Mouse (Mus musculus) midbrain, embryonic 11.5 days (tissue): ENCODE measurements around the gene Cln5. TPM values are rescaled to one million over a fixed set of nuclear protein-coding genes. Genes with fewer than 3 reads are reported as not detected.

Experiments
- ATAC-seq: fragments of 200-750 bp; cut with Nextera tagmentation; 2 replicates; pipeline ENCODE4 v1.8.0; 2017; ENCODE audit warnings: moderate TSS enrichment, moderate library complexity; ENCODE audit not compliant: low FRiP score
- DNase-seq: peaks from one replicate; pipeline ENCODE4 v3.0.0; 2015; ENCODE audit warnings: low spot score; ENCODE audit errors: missing footprints
- H3K27ac ChIP-seq: fragments of 300-500 bp; sonication (generic); 2 replicates; pipeline ENCODE4 v1.5.1; 2014; ENCODE audit warnings: low read depth, low read length
- H3K27me3 ChIP-seq: fragments of 300-500 bp; sonication (generic); 2 replicates; pipeline ENCODE4 v1.6.1; 2014; ENCODE audit warnings: mild to moderate bottlenecking, low read length, moderate library complexity, mixed read lengths; ENCODE audit not compliant: control insufficient read depth, insufficient read depth
- H3K36me3 ChIP-seq: fragments of 300-500 bp; sonication (generic); 2 replicates; pipeline ENCODE4 v1.6.1; 2014; ENCODE audit warnings: mild to moderate bottlenecking, low read length, moderate library complexity, mixed read lengths; ENCODE audit not compliant: control insufficient read depth, insufficient read depth
- H3K4me1 ChIP-seq: fragments of 300-500 bp; sonication (generic); 2 replicates; pipeline ENCODE4 v1.6.1; 2014; ENCODE audit warnings: low read length; ENCODE audit not compliant: control insufficient read depth, insufficient read depth
- H3K4me2 ChIP-seq: fragments of 300-500 bp; sonication (generic); 2 replicates; pipeline ENCODE4 v1.6.1; 2014; ENCODE audit warnings: mild to moderate bottlenecking, moderate library complexity
- H3K4me3 ChIP-seq: fragments of 300-500 bp; sonication (generic); 2 replicates; pipeline ENCODE4 v1.5.1; 2014; ENCODE audit warnings: low read depth, low read length
- H3K9ac ChIP-seq: fragments of 300-500 bp; sonication (generic); 2 replicates; pipeline ENCODE4 v1.6.1; 2014; ENCODE audit warnings: low read length
- H3K9me3 ChIP-seq: fragments of 300-500 bp; sonication (generic); 2 replicates; pipeline ENCODE4 v1.6.1; 2016; ENCODE audit warnings: low read length; ENCODE audit not compliant: control insufficient read depth
- WGBS: fragments of 180-500 bp; shearing (Covaris S2); extraction: QIAGEN DNeasy Blood & Tissue Kit; methylation state at CpG from one replicate; pipeline ENCODE4 v1.1.7; 2014; 5-methylcytosine and 5-hydroxymethylcytosine counted together
- polyA plus RNA-seq: library from polyadenylated mRNA; unstranded; fragments of >200 nt; fragmentation: Nextera tagmentation; extraction: Ambion mirVana; gene quantifications from 2 replicates; pipeline ENCODE4 v1.2.1, GENCODE M21; 2014

Gene Cln5
- polyA plus RNA-seq, 1 experiment from 2014 or later, result 27.1 TPM

DNA sequence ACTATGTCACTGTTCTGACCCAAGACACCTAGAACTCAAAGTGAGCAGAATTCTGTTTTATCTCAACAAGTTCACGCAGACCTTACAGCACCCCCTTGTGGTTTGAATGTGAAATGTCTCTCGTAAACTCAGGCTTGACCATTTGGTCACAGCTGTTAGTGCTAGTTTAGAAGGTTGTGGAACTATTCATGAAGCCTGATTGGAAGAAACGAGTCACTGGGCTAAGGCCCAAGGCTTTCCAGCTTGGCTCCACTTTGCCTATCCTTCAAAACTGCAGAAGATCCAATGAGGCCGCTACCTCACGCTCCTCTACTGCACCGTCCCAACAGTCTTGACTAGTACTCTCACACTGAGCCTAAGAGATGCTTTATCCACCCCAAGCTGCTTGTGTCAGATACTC lies 18.6 kb downstream of the Cln5 start:
- Histone ChIP-seq H3K27me3 (no peaks in the 10 kb centered on the region), H3K9ac (no peak overlapping the region), H3K4me1 (no peaks in the 10 kb centered on the region), H3K36me3 (peaks cover 3% of the 10 kb centered on the region; the same call in 1 of the 2 replicates), H3K9me3 (no peaks in the 10 kb centered on the region), H3K27ac (no peak overlapping the region), H3K4me2 (no peak overlapping the region), H3K4me3 (no peak overlapping the region)
- DNase-seq (peak; percentile 96), ATAC-seq (peak; percentile 30; the same call in 1 of the 2 replicates)
- 74% methylated on average over 6 of the region's 6 CpGs for WGBS

DNA sequence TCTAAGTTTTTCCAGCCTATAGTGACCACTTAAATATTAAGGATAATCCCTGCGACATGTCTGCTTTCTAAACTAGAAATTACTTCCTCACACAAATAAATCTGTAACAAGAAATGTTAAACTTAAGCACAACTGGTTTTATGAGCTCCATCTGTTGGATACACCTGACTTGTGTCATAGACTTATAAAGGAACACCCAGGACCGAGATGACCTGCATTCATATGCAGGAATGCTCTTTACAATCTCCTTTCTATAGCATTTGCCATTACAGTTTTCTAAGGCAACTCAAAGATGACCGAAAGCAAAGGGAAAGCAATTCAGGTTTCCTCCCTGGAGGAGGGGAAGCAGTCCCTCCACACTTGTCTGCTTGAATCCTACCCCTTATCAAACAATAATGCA lies 23.2 kb downstream of the Cln5 start:
- Histone ChIP-seq H3K9me3 (no peaks in the 10 kb centered on the region), H3K36me3 (peaks cover 3% of the 10 kb centered on the region; the same call in 1 of the 2 replicates), H3K4me1 (peaks cover 8% of the 10 kb centered on the region; the same call in 1 of the 2 replicates), H3K27ac (no peak overlapping the region), H3K9ac (no peak overlapping the region), H3K27me3 (no peaks in the 10 kb centered on the region), H3K4me3 (no peak overlapping the region), H3K4me2 (no peak overlapping the region)
- DNase-seq (peak; percentile 67), ATAC-seq (no peak)
- WGBS, result 89% methylated on average over 3 of the region's 3 CpGs

DNA sequence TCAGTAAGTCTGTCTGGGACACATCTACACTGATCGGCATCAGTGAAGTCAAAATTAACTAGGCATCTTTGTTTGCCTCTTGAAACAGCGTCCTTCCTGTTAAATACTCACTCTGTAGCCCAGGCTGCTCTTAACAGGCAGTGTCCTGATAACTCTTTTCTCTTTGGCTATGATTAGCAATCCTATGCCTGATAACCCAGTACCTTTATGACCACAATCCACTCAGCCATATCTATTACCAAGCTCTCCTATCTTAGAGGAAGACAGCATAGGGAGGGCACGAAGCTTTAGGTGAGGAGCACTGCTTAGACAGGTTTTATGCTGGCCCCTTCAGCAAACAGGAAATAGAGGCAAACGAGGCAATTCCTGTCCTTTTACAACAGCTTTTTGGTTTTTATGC lies 23.7 kb downstream of the Cln5 start:
- Histone ChIP-seq H3K27ac (no peak overlapping the region), H3K36me3 (peaks cover 2% of the 10 kb centered on the region; the same call in 1 of the 2 replicates), H3K4me3 (no peak overlapping the region), H3K9me3 (no peaks in the 10 kb centered on the region), H3K9ac (no peak overlapping the region), H3K4me2 (no peak overlapping the region), H3K27me3 (no peaks in the 10 kb centered on the region), H3K4me1 (peaks cover 8% of the 10 kb centered on the region; the same call in 1 of the 2 replicates)
- ATAC-seq (no peak), DNase-seq (peak; percentile 33)
- WGBS, result 91% methylated on average over 4 of the region's 4 CpGs

DNA sequence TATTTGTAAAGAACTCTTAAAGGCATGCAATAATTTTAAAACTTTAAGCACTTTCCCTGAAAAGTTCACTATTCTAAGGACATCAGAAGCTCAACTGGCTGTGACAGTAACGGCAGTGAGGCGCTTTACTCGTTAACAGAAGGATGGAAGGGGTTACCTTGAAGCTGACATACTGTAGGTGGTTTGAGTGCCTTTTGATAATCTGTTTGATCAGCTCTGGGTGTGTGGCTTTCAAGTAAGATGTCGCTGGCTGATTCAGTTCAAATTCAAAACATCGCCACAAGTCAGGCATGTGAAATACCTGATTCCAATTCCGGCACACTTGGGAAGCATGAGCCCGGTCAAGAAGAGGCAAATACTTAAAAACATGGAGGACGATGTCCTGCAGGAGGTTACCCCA lies 25.0 kb downstream of the Cln5 start:
- Histone ChIP-seq H3K4me2 (no peak overlapping the region), H3K27ac (no peak overlapping the region), H3K27me3 (no peaks in the 10 kb centered on the region), H3K4me3 (no peak overlapping the region), H3K9ac (no peak overlapping the region), H3K9me3 (no peaks in the 10 kb centered on the region), H3K36me3 (no peaks in the 10 kb centered on the region), H3K4me1 (peaks cover 8% of the 10 kb centered on the region; the same call in 1 of the 2 replicates)
- WGBS, result 95% methylated on average over 8 of the region's 8 CpGs
- ATAC-seq (no peak), DNase-seq (peak; percentile 21)

DNA sequence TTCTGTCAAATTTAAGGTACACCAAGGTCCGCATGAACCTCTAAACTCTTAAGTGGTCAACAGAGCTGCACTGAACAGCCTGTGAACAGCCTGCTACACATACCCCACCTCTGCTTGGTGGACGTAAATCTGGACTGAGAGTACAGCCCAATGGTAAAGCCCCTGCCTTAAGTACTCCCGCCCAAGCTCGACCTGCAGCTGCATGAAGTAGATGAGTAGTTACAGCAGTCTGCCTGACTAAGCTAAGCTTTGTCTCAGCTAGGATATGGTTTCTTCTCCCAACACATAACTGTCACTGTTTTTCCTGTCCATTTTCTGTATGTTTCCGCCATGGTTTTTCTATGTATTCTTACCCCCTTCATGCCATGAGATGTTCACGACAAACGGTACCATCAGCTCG lies 25.8 kb downstream of the Cln5 start:
- Histone ChIP-seq H3K9ac (no peak overlapping the region), H3K27me3 (no peaks in the 10 kb centered on the region), H3K4me1 (peaks cover 8% of the 10 kb centered on the region; the same call in 1 of the 2 replicates), H3K9me3 (no peaks in the 10 kb centered on the region), H3K27ac (no peak overlapping the region), H3K4me3 (no peak overlapping the region), H3K4me2 (no peak overlapping the region), H3K36me3 (no peaks in the 10 kb centered on the region)
- 90% methylated on average over 8 of the region's 8 CpGs for WGBS
- ATAC-seq (no peak), DNase-seq (peak; percentile 82)

DNA sequence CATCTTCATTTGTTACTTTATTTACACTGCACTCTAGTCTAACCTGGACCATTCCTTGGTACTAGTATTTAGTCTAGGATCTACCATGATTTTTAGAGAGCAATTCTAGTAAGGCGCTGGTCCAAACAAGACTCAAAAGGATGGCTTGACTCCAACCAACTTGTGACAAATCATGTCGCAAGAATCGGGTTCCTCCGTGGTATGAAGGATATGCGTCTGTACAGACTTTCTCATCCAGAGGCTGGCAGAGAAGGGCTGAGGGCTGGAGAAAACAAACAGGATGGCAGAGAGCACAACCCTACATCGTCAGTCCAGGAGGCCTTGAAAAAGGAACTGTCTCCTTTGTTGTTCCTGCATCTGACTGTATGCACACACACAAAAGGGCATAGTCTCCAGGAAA lies 26.6 kb downstream of the Cln5 start:
- no peaks in the 10 kb centered on the region for H3K36me3 ChIP-seq
- no peaks in the 10 kb centered on the region for H3K9me3 ChIP-seq
- peaks cover 8% of the 10 kb centered on the region; the same call in 1 of the 2 replicates for H3K4me1 ChIP-seq
- H3K9ac ChIP-seq, result no peak overlapping the region
- no peak for ATAC-seq
- no peak overlapping the region for H3K4me2 ChIP-seq
- no peak overlapping the region for H3K27ac ChIP-seq
- no peak overlapping the region for H3K4me3 ChIP-seq
- peak; percentile 39 for DNase-seq
- no peaks in the 10 kb centered on the region for H3K27me3 ChIP-seq
- 87% methylated on average over 6 of the region's 6 CpGs for WGBS

DNA sequence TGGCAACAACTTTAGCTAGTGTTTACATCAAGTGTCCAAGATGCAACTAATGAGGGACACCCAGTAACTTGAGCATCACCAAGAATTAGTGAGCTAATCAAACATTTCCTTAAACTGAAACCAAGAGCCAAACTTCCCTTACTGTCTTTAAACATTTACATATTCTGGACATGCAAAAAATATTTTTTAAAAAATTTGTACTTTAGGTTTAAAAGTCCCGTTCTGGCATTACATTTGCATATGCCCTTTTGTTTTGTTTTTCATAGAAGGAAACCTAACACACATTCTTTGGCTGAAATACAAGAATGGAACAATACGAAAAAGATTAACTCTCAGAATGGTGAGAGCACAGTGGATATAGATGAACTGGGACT lies 28.2 kb downstream of the Cln5 start:
- peak overlapping the region; percentile 93 for H3K4me3 ChIP-seq
- no peaks in the 10 kb centered on the region for H3K27me3 ChIP-seq
- WGBS, result 3% methylated on average over 2 of the region's 2 CpGs
- H3K4me2 ChIP-seq, result peak overlapping the region; percentile 63
- H3K4me1 ChIP-seq, result peaks cover 8% of the 10 kb centered on the region; the same call in 1 of the 2 replicates
- H3K9me3 ChIP-seq, result no peaks in the 10 kb centered on the region
- ATAC-seq, result no peak
- peak overlapping the region; percentile 99 for H3K9ac ChIP-seq
- H3K27ac ChIP-seq, result 0 out of 2 replicates have a peak overlapping the region, but pooled peaks have one; percentile 98
- no peaks in the 10 kb centered on the region for H3K36me3 ChIP-seq
- no peak for DNase-seq

DNA sequence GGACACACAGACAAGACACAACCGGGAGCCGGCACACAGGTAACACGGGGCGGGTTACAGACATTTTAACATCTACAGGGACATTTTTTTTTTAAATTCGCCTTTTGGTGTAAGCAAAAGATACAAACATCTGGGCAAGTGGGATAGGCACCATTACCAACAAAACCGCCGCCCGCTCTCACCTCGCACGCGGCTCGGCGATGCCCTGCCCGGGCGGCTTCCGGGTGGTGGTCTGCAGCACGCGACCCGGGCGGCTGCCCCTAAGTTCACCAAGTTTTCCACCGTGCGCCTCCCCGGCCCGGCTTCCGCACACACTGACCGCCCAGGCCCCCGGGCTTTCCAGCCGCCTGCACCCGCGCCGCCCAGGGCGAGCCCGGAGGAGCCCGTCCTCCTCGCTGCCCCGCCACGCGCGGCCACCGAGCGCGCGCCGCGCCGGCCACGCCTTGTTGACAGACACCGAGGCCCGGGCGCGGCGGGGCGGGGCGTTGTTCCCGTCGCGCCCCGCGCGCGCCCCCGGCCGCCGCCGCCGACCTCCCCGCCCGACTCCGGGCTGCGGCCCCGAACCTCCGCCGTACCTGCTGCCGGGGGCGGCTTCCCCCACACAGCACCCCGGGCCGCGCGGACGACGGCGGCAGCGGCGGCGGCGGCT lies 28.7 kb downstream of the Cln5 start:
- Histone ChIP-seq H3K4me3 (peak overlapping the region; percentile 93), H3K9ac (peak overlapping the region; percentile 99), H3K27ac (peak overlapping the region; percentile 98), H3K27me3 (no peaks in the 10 kb centered on the region), H3K36me3 (no peaks in the 10 kb centered on the region), H3K4me1 (peaks cover 8% of the 10 kb centered on the region; the same call in 1 of the 2 replicates), H3K4me2 (peak overlapping the region; percentile 63), H3K9me3 (no peaks in the 10 kb centered on the region)
- peak; percentile 97 for DNase-seq
- WGBS, result 1% methylated on average over 68 of the region's 86 CpGs
- peak; percentile 88 for ATAC-seq

DNA sequence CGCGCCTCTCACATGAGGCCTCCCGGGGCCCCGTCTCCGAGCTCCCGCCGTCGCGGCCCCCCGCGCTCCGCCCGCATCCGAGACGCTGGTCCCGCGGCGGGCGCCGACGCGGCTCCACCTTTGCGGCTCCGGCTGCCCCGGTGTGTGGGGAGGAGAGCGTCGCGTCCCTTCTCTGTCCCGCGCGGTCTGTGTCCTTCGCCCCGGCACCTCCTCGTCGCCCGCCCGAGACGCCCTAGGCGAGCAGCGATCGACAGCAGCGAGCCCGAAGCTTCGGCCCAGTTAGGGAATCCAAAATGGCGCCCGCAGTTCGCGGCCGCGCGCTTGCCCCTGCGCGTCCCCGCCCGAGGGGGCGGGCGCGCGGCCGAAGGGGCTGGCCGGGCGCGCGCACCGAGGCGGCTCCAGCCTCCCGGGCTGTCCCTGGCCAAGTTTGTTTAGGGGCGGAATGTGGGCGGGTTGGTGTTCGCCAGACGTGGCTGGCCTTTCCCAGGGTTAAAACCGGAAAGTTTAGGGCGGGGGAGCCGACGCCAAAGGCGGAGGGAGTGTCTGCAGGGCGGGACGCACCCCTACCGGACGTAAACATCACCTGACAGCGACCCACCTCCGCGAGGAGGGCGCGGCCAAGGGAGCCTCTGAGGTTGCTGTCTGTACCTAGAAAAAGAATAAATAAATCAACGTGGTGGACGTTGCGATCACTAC lies 29.4 kb downstream of the Cln5 start, which contains the start of gene Fbxl3:
Gene Fbxl3 (minus strand): TSS at position 329 of the 696 bp plus-strand sequence.
- no peaks in the 10 kb centered on the region for H3K27me3 ChIP-seq
- H3K4me1 ChIP-seq, result peaks cover 8% of the 10 kb centered on the region; the same call in 1 of the 2 replicates
- peak within 1 kb of the TSS; percentile 63 for H3K4me2 ChIP-seq
- ATAC-seq, result peak; percentile 89
- peak within 1 kb of the TSS; percentile 98 for H3K27ac ChIP-seq
- no peaks in the 10 kb centered on the region for H3K36me3 ChIP-seq
- H3K9ac ChIP-seq, result peak within 1 kb of the TSS; percentile 99
- under 1% methylated on average over 77 of the region's 88 CpGs for WGBS
- H3K9me3 ChIP-seq, result no peaks in the 10 kb centered on the region
- peak within 1 kb of the TSS; percentile 93 for H3K4me3 ChIP-seq
- DNase-seq, result peak; percentile 99
